Mouse (Mus musculus) R1 (cell line): Measurements from ENCODE around the gene Prss47.
A peak's percentile ranks its signal among the peaks of the same experiment; 100 is the strongest.

Source experiments
- DNase-seq: peaks from one replicate; pipeline ENCODE4 v3.0.0-alpha.2; 2018; ENCODE audit warnings: low read depth, low spot score

Prss47 gene

GRCm38 (mm10) chr13:65052660-65053059 is at the start of gene Prss47:
Prss47 (minus strand) TSS chr13:65052760.
- DNase-seq, result no peak

- no peak for DNase-seq
Observed at GRCm38 (mm10) chr13:65101232-65101631, 48.7 kb upstream of the Prss47 start.

- no peak for DNase-seq
Observed at GRCm38 (mm10) chr13:65100678-65101077, 48.1 kb upstream of the Prss47 start.

- DNase-seq, result no peak
Observed at GRCm38 (mm10) chr13:65097018-65097417, 44.5 kb upstream of the Prss47 start.

- no peak for DNase-seq
Observed at GRCm38 (mm10) chr13:65095923-65096322, 43.4 kb upstream of the Prss47 start.

GRCm38 (mm10) chr13:65069969-65070368 is 17.4 kb upstream of the Prss47 start:
- no peak for DNase-seq

GRCm38 (mm10) chr13:65035057-65035456 is 17.5 kb downstream of the Prss47 start:
- peak; percentile 32 for DNase-seq

GRCm38 (mm10) chr13:65032758-65033157 is 19.8 kb downstream of the Prss47 start, which contains the start of gene Spata31d1c:
Spata31d1c (plus strand) TSS chr13:65033058.
- no peak for DNase-seq

GRCm38 (mm10) chr13:65011052-65011738 is 41.4 kb downstream of the Prss47 start:
- no peak for DNase-seq

GRCm38 (mm10) chr13:65007971-65008370 is 44.6 kb downstream of the Prss47 start:
- no peak for DNase-seq

GRCm38 (mm10) chr13:65006760-65007159 is 45.8 kb downstream of the Prss47 start:
- DNase-seq, result no peak

- no peak for DNase-seq
Observed at GRCm38 (mm10) chr13:65005414-65005813, 47.1 kb downstream of the Prss47 start.
